Mouse (Mus musculus): ENCODE data around the gene Gm11172. TPM values are rescaled to one million over a fixed set of nuclear protein-coding genes. Genes with fewer than 3 reads are reported as not detected.
A peak's percentile ranks its signal among the peaks of the same experiment; 100 is the strongest.

Gm11172 gene
- polyA plus RNA-seq, 2 experiments, result not detected

DNA sequence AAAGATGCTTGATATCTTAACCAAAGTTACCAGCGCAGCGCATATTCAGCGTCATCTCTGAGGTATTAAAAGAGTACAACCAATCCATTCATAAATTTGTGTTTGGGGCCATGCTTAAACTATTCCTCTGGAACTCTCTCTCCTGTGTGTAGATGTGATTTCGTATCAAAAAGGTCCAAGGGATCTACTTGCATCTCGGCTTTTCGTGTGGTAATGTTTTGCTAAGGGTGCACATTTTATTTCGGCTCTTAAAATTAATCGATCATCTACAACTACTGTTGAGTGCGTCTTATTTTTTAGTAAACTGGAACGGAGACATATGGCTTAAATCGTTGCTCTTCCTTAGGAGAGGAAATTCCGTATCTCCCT lies 21.8 kb downstream of the Gm11172 start:
- no peak for DNase-seq (ENCODE audit: low spot score)
- TF ChIP-seq POLR2A (IDR thresholded peaks at IDR 0.05; ENCODE audit: borderline replicate concordance, extremely low read depth, insufficient read depth, insufficient read length), result no peak
- peak overlapping the region; percentile 87 for H3K9ac ChIP-seq (ENCODE audit: low read depth, low read length, severe bottlenecking)
- peak overlapping the region; percentile 82 for H3K4me3 ChIP-seq (replicated peaks; ENCODE audit: low read length)
- no peaks in the 10 kb centered on the region for H3K9me3 ChIP-seq (ENCODE audit: control insufficient read depth, low read length)
- H3K4me1 ChIP-seq (ENCODE audit: control insufficient read depth, insufficient read depth, low read length), result peaks cover 16% of the 10 kb centered on the region
- peak overlapping the region; percentile 91; the same call in 1 of the 2 replicates for H3K27ac ChIP-seq (replicated peaks; ENCODE audit: low read depth, low read length)
- no peak for ATAC-seq (ENCODE audit: low FRiP score, low read depth)
- WGBS, result 8% methylated on average over 12 of the region's 12 CpGs
- peak overlapping the region; percentile 82 for H3K4me2 ChIP-seq (replicated peaks; ENCODE audit: low read depth, low read length, severe bottlenecking)
- H3K36me3 ChIP-seq (ENCODE audit: control insufficient read depth, insufficient read depth, low read length), result no peaks in the 10 kb centered on the region
- no peaks in the 10 kb centered on the region for H3K27me3 ChIP-seq (ENCODE audit: control insufficient read depth, insufficient read depth, low read length)

DNA sequence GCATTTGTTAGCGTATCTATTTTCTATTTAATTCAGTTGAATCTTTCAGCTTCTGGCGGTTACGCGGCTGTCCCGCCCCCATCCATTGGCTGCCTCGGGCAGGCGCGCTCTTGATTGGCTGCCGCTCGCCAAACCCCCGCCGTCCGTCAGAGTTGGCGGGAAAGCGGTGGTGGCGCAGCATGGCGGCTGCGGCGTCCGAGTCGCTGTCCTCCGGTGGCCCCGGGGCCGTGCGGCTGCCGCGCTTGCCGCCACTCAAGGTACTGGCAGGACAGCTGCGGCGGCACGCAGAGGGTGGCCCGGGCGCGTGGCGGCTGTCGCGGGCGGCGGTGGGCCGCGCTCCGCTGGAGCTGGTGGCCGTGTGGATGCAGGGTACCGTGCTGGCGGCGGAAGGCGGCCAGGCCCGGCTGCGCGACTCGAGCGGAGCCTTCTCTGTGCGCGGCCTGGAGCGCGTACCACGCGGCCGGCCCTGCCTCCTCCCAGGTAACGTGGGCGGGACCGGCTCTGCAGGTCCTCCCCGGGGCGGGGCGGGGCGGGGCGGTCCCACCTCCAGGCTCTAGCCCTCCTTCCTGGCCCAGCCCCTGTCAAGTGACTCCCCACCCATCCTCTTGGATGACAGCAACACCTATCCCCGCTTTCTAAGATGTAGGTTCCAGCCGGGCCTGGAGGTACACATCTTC lies 22.3 kb downstream of the Gm11172 start, which contains the start of gene Rmi2:
TSS of gene Rmi2 (plus strand) at position 149 of the 677 bp plus-strand sequence.
- Histone ChIP-seq H3K4me3 (replicated peaks; ENCODE audit: low read length) (peak within 1 kb of the TSS; percentile 82), H3K9me3 (ENCODE audit: control insufficient read depth, low read length) (no peaks in the 10 kb centered on the region), H3K9ac (ENCODE audit: low read depth, low read length, severe bottlenecking) (peak within 1 kb of the TSS; percentile 87), H3K4me2 (replicated peaks; ENCODE audit: low read depth, low read length, severe bottlenecking) (peak within 1 kb of the TSS; percentile 82), H3K4me1 (ENCODE audit: control insufficient read depth, insufficient read depth, low read length) (peaks cover 18% of the 10 kb centered on the region), H3K27me3 (ENCODE audit: control insufficient read depth, insufficient read depth, low read length) (no peaks in the 10 kb centered on the region), H3K27ac (replicated peaks; ENCODE audit: low read depth, low read length) (peak within 1 kb of the TSS; percentile 91), H3K36me3 (ENCODE audit: control insufficient read depth, insufficient read depth, low read length) (no peaks in the 10 kb centered on the region)
- no peak for TF ChIP-seq POLR2A (IDR thresholded peaks at IDR 0.05; ENCODE audit: borderline replicate concordance, extremely low read depth, insufficient read depth, insufficient read length)
- 1% methylated on average over 31 of the region's 69 CpGs for WGBS
- peak; percentile 94 for ATAC-seq (ENCODE audit: low FRiP score, low read depth)
- DNase-seq (ENCODE audit: low spot score), result peak; percentile 86

DNA sequence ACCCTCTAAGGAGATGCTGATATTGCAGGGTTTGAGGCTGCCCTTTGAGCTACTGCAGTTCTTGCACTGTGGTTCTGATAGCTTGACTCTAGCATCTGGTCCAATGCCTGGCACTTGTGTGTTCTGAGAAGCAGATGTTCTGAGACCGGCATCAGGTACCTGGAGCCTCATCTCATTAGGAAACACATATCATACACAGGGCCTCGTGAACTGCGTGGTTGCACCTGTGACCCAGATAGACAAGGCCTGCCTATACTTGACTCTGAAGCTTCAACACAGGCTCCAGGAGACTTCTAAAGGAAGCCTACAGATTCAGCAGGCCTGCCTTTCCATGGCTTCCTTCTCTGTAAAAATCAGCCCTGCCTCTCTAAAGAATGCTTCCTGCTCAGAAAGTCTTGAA lies 23.7 kb downstream of the Gm11172 start:
- no peak overlapping the region for H3K4me2 ChIP-seq (replicated peaks; ENCODE audit: low read depth, low read length, severe bottlenecking)
- H3K27ac ChIP-seq (replicated peaks; ENCODE audit: low read depth, low read length), result no peak overlapping the region
- TF ChIP-seq POLR2A (IDR thresholded peaks at IDR 0.05; ENCODE audit: borderline replicate concordance, extremely low read depth, insufficient read depth, insufficient read length), result no peak
- no peak for DNase-seq (ENCODE audit: low spot score)
- H3K36me3 ChIP-seq (ENCODE audit: control insufficient read depth, insufficient read depth, low read length), result no peaks in the 10 kb centered on the region
- H3K4me1 ChIP-seq (ENCODE audit: control insufficient read depth, insufficient read depth, low read length), result peaks cover 18% of the 10 kb centered on the region
- H3K27me3 ChIP-seq (ENCODE audit: control insufficient read depth, insufficient read depth, low read length), result no peaks in the 10 kb centered on the region
- no peak overlapping the region for H3K9ac ChIP-seq (ENCODE audit: low read depth, low read length, severe bottlenecking)
- 89% methylated on average over 3 of the region's 3 CpGs for WGBS
- no peak overlapping the region for H3K4me3 ChIP-seq (replicated peaks; ENCODE audit: low read length)
- no peaks in the 10 kb centered on the region for H3K9me3 ChIP-seq (ENCODE audit: control insufficient read depth, low read length)
- no peak for ATAC-seq (ENCODE audit: low FRiP score, low read depth)

DNA sequence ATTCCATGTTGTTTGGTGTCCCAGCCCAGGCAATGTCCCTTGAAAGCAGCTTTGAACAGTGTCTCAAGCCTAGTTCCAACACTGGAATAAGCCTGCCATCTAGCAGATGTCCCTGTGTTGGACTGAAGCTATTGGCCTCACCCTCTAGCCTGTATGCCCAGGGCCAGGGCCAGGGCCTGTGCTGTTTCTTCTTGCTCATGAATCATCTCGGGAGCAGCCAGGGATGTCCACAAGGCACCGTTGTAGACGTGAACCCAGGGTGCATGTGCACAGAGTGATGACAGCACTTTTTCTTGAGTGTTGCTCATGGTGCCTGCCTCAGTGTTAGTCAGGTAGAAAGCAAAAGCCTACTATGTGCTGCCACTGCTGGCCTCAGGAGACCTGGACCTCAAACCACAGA lies 24.5 kb downstream of the Gm11172 start:
- H3K27me3 ChIP-seq (ENCODE audit: control insufficient read depth, insufficient read depth, low read length), result no peaks in the 10 kb centered on the region
- DNase-seq (ENCODE audit: low spot score) (no peak), ATAC-seq (ENCODE audit: low FRiP score, low read depth) (no peak)
- H3K4me2 ChIP-seq (replicated peaks; ENCODE audit: low read depth, low read length, severe bottlenecking), result no peak overlapping the region
- no peak overlapping the region for H3K4me3 ChIP-seq (replicated peaks; ENCODE audit: low read length)
- H3K4me1 ChIP-seq (ENCODE audit: control insufficient read depth, insufficient read depth, low read length), result peaks cover 20% of the 10 kb centered on the region
- no peaks in the 10 kb centered on the region for H3K9me3 ChIP-seq (ENCODE audit: control insufficient read depth, low read length)
- TF ChIP-seq POLR2A (IDR thresholded peaks at IDR 0.05; ENCODE audit: borderline replicate concordance, extremely low read depth, insufficient read depth, insufficient read length), result no peak
- no peak overlapping the region for H3K27ac ChIP-seq (replicated peaks; ENCODE audit: low read depth, low read length)
- no peaks in the 10 kb centered on the region for H3K36me3 ChIP-seq (ENCODE audit: control insufficient read depth, insufficient read depth, low read length)
- 76% methylated on average over 3 of the region's 3 CpGs for WGBS
- no peak overlapping the region for H3K9ac ChIP-seq (ENCODE audit: low read depth, low read length, severe bottlenecking)

DNA sequence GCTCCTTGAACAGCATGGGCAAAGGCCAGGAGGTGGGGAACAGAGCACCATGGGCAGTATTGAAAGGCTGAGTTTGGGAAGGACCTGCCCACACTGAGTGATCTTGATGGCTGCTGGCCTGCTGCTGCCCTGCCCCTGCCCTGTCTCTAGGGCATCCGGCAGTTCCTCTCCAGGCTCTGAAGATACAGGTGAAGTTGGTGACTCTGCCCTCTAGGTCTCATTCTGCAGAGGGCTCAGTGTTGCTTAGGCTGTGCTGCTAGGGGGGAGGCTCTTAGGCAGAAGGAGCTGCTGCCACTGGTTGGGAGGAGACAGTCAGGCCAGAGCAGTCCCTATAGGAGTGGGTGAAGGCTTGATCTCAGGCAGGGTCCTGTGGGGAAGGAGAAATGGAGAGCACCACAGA lies 25.2 kb downstream of the Gm11172 start:
- WGBS, result 90% methylated on average over 1 of the region's 1 CpGs
- H3K4me3 ChIP-seq (replicated peaks; ENCODE audit: low read length), result no peak overlapping the region
- H3K27ac ChIP-seq (replicated peaks; ENCODE audit: low read depth, low read length), result peak overlapping the region; percentile 67; the same call in 1 of the 2 replicates
- no peak for TF ChIP-seq POLR2A (IDR thresholded peaks at IDR 0.05; ENCODE audit: borderline replicate concordance, extremely low read depth, insufficient read depth, insufficient read length)
- H3K36me3 ChIP-seq (ENCODE audit: control insufficient read depth, insufficient read depth, low read length), result no peaks in the 10 kb centered on the region
- DNase-seq (ENCODE audit: low spot score), result no peak
- H3K9ac ChIP-seq (ENCODE audit: low read depth, low read length, severe bottlenecking), result no peak overlapping the region
- H3K4me2 ChIP-seq (replicated peaks; ENCODE audit: low read depth, low read length, severe bottlenecking), result no peak overlapping the region
- no peaks in the 10 kb centered on the region for H3K27me3 ChIP-seq (ENCODE audit: control insufficient read depth, insufficient read depth, low read length)
- no peak for ATAC-seq (ENCODE audit: low FRiP score, low read depth)
- H3K4me1 ChIP-seq (ENCODE audit: control insufficient read depth, insufficient read depth, low read length), result peaks cover 21% of the 10 kb centered on the region
- H3K9me3 ChIP-seq (ENCODE audit: control insufficient read depth, low read length), result no peaks in the 10 kb centered on the region

Data from limb, embryonic 14.5 days (tissue).